Mouse (Mus musculus) lung, postnatal 0 days (tissue): Measurements from ENCODE around the gene Rpf2. TPM values are rescaled to one million over a fixed set of nuclear protein-coding genes. Genes with fewer than 3 reads are reported as not detected.

Experiments used
- ATAC-seq: fragments of 200-750 bp; cut with Nextera tagmentation; 2 replicates; pipeline ENCODE4 v1.8.0; 2017; ENCODE audit warnings: moderate library complexity
- DNase-seq: peaks from one replicate; pipeline ENCODE4 v3.0.0-alpha.2; 2016; ENCODE audit warnings: low spot score
- H3K27ac ChIP-seq: fragments of 300-500 bp; sonication (generic); 2 replicates; pipeline ENCODE4 v1.5.1; 2014; ENCODE audit warnings: antibody characterized with exemption, mild to moderate bottlenecking, low read length, mixed read lengths
- H3K27me3 ChIP-seq: fragments of 300-500 bp; sonication (generic); replicated peaks from 2 replicates; pipeline ENCODE4 v1.6.1; 2014; ENCODE audit warnings: low read length, mixed read lengths; ENCODE audit not compliant: insufficient read depth
- H3K36me3 ChIP-seq: fragments of 300-500 bp; sonication (generic); 2 replicates; pipeline ENCODE4 v1.6.1; 2014; ENCODE audit warnings: low read length, mixed read lengths; ENCODE audit not compliant: insufficient read depth
- H3K4me1 ChIP-seq: fragments of 300-500 bp; sonication (generic); 2 replicates; pipeline ENCODE4 v1.6.1; 2014; ENCODE audit warnings: antibody characterized with exemption, low read depth, low read length, mixed read lengths; ENCODE audit not compliant: insufficient read depth
- H3K4me2 ChIP-seq: fragments of 300-500 bp; sonication (generic); replicated peaks from 2 replicates; pipeline ENCODE4 v1.6.1; 2014; ENCODE audit warnings: low read depth, mild to moderate bottlenecking, low read length, moderate library complexity, mixed read lengths
- H3K4me3 ChIP-seq: fragments of 300-500 bp; sonication (generic); 2 replicates; pipeline ENCODE4 v1.5.1; 2014; ENCODE audit warnings: low read depth, low read length
- H3K9ac ChIP-seq: fragments of 300-500 bp; sonication (generic); replicated peaks from 2 replicates; pipeline ENCODE4 v1.6.1; 2014; ENCODE audit warnings: low read depth, mild to moderate bottlenecking
- H3K9me3 ChIP-seq: fragments of 300-500 bp; sonication (generic); 2 replicates; pipeline ENCODE4 v1.6.1; 2016; ENCODE audit warnings: low read length, mixed read lengths
- CTCF ChIP-seq: IDR thresholded peaks from 2 replicates; pipeline ENCODE4 v1.5.1; 2016; ENCODE audit warnings: antibody characterized with exemption, mild to moderate bottlenecking
- EP300 ChIP-seq: IDR thresholded peaks from 2 replicates; pipeline ENCODE4 v1.6.1; 2016; ENCODE audit warnings: antibody characterized with exemption, mild to moderate bottlenecking, control low read depth
- WGBS: fragments of 180-500 bp; shearing (Covaris S2); extraction: QIAGEN DNeasy Blood & Tissue Kit; methylation state at CpG from one replicate; pipeline ENCODE4 v1.1.7; 2014; 5-methylcytosine and 5-hydroxymethylcytosine counted together
- polyA plus RNA-seq: library from polyadenylated mRNA; unstranded; fragments of >200 nt; fragmentation: Nextera tagmentation; extraction: Ambion mirVana; gene quantifications from 2 replicates; pipeline ENCODE4 v1.2.1, GENCODE M21; 2015

Rpf2 gene
- polyA plus RNA-seq, 1 experiment from 2014 or later = 19.0 TPM

DNA sequence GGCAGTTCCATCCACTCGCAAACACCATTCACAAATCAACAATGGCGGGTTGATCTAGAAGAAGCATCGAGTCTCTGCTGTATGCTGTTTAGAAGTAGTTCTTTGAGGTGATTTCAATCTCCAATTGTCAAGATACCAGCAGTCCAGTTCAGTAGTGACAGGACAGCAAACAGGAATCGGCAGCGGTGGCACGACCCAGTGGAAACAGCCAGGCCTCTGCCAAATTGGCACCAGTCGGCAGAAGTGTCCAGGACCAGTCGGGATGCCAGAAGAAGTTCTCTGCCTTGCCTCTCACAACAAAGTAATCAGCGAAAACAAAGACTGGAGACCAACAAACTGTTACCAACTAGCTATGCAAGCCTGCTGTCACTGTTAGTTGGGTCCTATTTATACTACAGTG lies 36.8 kb upstream of the Rpf2 start:
- Histone ChIP-seq H3K27me3 (no peaks in the 10 kb centered on the region), H3K4me3 (no peak overlapping the region), H3K4me2 (no peak overlapping the region), H3K36me3 (no peaks in the 10 kb centered on the region), H3K4me1 (no peaks in the 10 kb centered on the region), H3K27ac (no peak overlapping the region), H3K9me3 (no peaks in the 10 kb centered on the region), H3K9ac (no peak overlapping the region)
- ATAC-seq (no peak), DNase-seq (no peak)
- TF ChIP-seq EP300 (no peak), CTCF (no peak)
- WGBS = 91% methylated on average over 9 of the region's 9 CpGs

DNA sequence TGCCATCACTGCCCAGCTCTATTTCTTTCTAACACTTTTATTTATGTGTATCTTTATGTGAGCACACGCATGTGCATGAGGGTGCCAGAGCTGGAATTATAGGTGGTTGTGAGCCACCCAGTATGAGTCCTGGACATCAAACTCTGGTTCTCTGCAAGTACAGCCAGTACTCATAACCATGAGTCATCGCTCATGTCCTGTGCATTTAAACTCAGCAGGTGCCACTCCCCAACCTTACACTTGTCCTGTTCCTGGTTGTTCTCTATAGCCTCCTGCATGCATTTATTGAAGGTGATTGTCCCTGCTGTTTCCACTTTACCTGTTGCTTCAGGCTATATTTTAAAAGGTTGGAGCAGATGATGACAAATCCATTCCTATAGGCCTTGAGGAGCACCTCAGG lies 34.7 kb upstream of the Rpf2 start:
- no peaks in the 10 kb centered on the region for H3K9me3 ChIP-seq
- H3K4me1 ChIP-seq = no peaks in the 10 kb centered on the region
- no peak overlapping the region for H3K27ac ChIP-seq
- H3K36me3 ChIP-seq = no peaks in the 10 kb centered on the region
- DNase-seq (no peak), ATAC-seq (no peak)
- no peak overlapping the region for H3K9ac ChIP-seq
- 83% methylated on average over 2 of the region's 2 CpGs for WGBS
- TF ChIP-seq CTCF (no peak), EP300 (no peak)
- no peak overlapping the region for H3K4me2 ChIP-seq
- no peak overlapping the region for H3K4me3 ChIP-seq
- H3K27me3 ChIP-seq = no peaks in the 10 kb centered on the region

DNA sequence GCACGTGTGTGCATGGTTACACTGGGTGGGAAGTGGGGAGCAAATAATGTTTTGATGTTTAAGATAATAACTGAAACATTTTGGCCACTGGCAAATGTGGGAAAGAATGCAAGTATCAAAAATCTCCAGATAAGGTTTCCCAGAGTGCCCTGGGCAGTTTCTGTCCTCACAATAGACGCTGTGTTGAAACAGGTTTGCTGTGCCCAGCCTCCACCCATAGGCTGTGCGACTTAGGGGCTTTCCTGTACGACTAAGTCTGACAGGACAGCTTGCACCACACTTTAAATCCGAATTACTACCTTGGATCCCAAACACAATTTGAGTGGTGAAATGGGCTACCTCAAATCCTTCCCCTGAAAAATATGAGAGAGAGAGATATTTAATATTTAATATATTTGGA lies 31.5 kb upstream of the Rpf2 start:
- ATAC-seq (peak; percentile 46; the same call in 1 of the 2 replicates), DNase-seq (no peak)
- no peaks in the 10 kb centered on the region for H3K36me3 ChIP-seq
- H3K4me1 ChIP-seq = no peaks in the 10 kb centered on the region
- H3K9ac ChIP-seq = no peak overlapping the region
- no peak overlapping the region for H3K27ac ChIP-seq
- WGBS = 35% methylated on average over 5 of the region's 5 CpGs
- TF ChIP-seq CTCF (no peak), EP300 (no peak)
- no peaks in the 10 kb centered on the region for H3K27me3 ChIP-seq
- no peak overlapping the region for H3K4me3 ChIP-seq
- H3K9me3 ChIP-seq = no peaks in the 10 kb centered on the region
- H3K4me2 ChIP-seq = no peak overlapping the region

DNA sequence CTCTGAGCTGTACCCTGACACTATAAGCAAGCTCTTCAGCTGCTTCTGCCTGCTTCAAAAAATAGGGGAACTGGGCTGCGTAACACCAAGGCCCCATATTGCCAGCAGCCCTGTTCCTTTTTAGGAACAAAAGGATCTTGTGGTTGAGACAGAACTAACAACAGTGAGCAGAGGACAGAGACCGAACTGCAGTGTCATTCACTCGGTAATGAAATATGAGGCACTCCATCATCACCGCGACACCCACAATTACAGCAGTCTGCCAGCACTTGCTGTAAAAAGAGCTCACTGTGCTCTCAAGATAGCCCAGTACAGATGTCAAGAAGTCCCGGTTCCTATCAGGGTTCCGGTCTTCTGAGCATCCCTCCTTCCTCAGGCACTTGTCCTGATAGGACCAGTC lies 29.2 kb upstream of the Rpf2 start:
- H3K36me3 ChIP-seq = no peaks in the 10 kb centered on the region
- no peak overlapping the region for H3K9ac ChIP-seq
- H3K27me3 ChIP-seq = no peaks in the 10 kb centered on the region
- H3K4me1 ChIP-seq = no peaks in the 10 kb centered on the region
- WGBS = 56% methylated on average over 7 of the region's 7 CpGs
- H3K27ac ChIP-seq = no peak overlapping the region
- DNase-seq (peak; percentile 33), ATAC-seq (no peak; the same call in 1 of the 2 replicates)
- H3K4me2 ChIP-seq = no peak overlapping the region
- no peaks in the 10 kb centered on the region for H3K9me3 ChIP-seq
- no peak for TF ChIP-seq CTCF
- TF ChIP-seq EP300 = no peak
- no peak overlapping the region for H3K4me3 ChIP-seq

DNA sequence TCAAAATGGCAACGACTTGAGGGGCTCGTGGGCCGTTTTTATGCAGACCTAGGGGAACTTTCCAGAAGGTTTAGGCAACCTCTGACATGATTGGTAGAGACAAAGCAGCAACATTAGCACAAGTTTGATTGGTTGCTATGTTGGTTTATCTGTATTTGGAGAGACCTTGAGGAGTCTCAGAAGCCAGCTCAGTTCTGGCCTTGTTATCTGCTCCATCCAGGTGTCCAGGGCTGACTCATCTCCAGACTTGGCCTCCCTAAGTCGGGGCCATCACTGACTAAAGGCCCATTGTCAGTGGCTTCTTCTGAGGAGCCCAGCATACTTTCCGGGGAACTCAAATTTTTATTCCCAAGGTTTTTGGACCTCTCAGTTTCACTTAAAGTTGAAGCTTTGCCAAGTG lies 27.1 kb upstream of the Rpf2 start:
- 66% methylated on average over 5 of the region's 5 CpGs for WGBS

DNA sequence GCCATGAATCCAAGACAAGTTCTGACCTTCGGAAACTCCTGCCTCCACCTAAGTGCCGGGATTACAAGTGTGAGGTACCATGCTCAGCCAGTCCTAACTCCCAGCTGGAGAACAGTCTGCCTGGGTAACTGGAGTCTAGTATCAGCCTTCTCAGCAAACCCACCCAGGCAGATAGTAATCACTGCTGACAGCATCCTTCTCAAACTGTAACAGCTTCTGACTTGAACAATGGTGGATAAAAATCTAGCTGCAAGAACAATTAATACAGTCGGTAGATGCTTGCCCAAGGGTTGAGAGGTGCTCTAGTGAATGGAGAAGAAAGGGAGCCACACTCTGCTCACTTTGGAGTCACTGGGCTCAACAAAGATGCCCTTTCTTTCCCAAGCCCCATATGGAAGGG lies 24.4 kb upstream of the Rpf2 start:
- Histone ChIP-seq H3K4me3 (no peak overlapping the region), H3K4me2 (no peak overlapping the region), H3K9ac (no peak overlapping the region), H3K36me3 (no peaks in the 10 kb centered on the region), H3K9me3 (no peaks in the 10 kb centered on the region), H3K27me3 (no peaks in the 10 kb centered on the region), H3K4me1 (no peaks in the 10 kb centered on the region), H3K27ac (no peak overlapping the region)
- ATAC-seq = no peak
- TF ChIP-seq EP300 (no peak), CTCF (no peak)
- 81% methylated on average over 3 of the region's 3 CpGs for WGBS
- DNase-seq = no peak

More for the DNA sequence above, 27.1 kb upstream of the Rpf2 start:
- TF ChIP-seq EP300 (no peak), CTCF (no peak)
- Histone ChIP-seq H3K9me3 (no peaks in the 10 kb centered on the region), H3K4me3 (no peak overlapping the region), H3K27me3 (no peaks in the 10 kb centered on the region), H3K4me1 (no peaks in the 10 kb centered on the region), H3K36me3 (no peaks in the 10 kb centered on the region), H3K4me2 (no peak overlapping the region), H3K27ac (no peak overlapping the region), H3K9ac (no peak overlapping the region)
- ATAC-seq (no peak), DNase-seq (no peak)

DNA sequence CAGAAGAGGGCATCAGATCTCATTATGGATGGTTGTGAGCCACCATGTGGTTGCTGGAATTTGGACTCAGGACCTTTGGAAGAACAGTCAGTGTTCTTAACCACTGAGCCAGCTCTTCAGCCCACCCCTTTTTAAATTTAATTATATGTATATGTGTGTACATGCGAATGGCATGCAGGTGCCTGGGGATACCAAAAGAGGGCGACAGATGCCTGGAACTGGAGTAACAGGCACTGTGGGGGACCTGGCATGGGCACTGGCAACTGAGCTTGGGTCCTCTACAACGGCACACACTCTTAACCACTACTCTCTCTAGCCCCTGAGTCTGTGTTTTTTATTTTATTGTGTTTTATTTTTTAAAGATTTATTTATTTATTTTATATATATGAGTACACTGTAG lies 18.1 kb upstream of the Rpf2 start:
- Histone ChIP-seq H3K9me3 (no peaks in the 10 kb centered on the region), H3K27ac (no peak overlapping the region), H3K4me2 (no peak overlapping the region), H3K27me3 (no peaks in the 10 kb centered on the region), H3K36me3 (no peaks in the 10 kb centered on the region), H3K4me3 (no peak overlapping the region), H3K4me1 (no peaks in the 10 kb centered on the region), H3K9ac (no peak overlapping the region)
- DNase-seq (no peak), ATAC-seq (no peak)
- TF ChIP-seq CTCF (no peak), EP300 (no peak)
- WGBS = 85% methylated on average over 3 of the region's 3 CpGs
